Mouse (Mus musculus): ENCODE data around the gene Skap2. TPM values are rescaled to one million over a fixed set of nuclear protein-coding genes. Genes with fewer than 3 reads are reported as not detected.

Gene Skap2
- total RNA-seq, 2 experiments from 2014 or later: 40.5 to 46.5 TPM

DNA sequence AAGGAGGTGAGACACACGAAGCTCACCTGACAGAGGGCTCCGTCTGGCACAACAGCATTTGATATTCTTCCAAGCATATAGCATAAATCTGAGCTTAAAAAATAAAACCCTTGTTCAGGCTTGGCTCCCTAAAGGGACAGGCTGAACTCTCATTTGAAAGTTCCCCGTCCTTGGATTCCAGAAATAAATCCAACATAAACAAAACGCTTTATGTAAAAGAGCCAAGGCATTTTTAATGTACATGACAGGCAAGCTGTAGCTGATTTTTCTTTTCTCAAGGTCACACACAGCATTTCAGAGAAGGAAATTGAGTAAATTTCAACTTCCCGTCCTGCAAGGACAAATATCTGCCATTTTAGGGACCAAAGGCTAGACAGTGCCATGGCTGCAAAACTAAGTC is 122.0 kb downstream of the Skap2 start:
- DNase-seq: no peak

DNA sequence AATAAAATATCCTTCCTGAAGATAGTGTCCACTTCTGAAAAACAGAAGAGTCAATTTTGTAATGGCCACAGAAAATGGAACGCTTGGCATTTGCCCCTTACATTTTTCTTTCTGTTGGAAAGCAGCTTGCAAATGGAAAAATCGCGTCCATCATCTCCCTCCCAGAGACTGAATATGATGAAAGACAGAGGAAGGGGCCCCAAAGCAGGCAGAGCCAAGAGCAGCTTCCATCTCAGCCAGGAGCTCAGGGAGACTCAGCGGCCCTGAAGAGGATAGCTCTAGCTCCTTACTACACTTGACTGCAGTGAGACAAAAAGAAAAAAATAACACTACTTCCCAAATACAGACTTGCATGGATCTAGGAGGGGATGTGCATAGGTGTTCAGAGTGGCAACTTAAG is 122.5 kb downstream of the Skap2 start:
- DNase-seq: no peak

DNA sequence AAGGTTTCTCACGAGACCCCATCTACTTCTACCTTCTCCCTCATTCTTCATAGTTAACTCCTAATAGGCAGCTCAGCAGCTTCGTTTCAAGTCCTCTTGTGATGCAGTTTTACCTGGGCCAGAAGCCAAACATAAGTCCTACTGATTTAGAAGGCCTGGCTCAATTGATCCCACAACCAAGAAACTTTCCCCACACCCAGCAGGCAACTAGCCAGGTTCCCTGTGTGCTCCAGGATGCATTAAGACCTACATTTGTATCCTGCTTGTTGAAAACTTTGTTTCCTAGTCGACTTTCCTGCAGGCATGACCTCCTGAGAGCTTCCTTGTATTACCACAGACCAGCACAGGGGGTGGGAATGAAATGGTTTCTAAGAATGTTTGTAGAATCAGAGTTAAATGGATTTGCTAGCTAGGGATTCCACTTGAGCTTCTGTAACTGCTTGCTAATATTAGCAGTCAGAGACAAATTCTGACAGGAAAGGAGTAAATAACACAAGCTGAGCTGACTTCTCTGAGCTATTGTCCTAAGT is 125.4 kb downstream of the Skap2 start:
- peak; percentile 28 for DNase-seq

DNA sequence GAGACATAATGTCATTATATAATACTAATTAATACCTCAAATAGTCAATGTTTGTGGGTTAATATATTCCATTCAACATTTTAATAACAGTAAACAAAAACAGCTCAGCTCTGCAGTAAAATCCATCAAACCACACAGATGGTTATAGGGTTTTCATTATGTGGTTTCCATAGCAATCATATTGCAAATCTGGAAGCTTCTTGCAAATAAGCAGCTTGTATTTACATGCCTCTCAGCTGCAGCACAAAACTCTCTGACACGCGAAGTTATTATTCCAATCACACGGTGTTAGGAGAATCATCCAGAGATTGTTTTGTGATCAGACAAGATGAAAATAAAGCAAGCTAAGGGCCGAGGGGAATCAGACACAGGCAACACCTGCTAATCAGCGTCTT is 129.5 kb downstream of the Skap2 start:
- DNase-seq: no peak

DNA sequence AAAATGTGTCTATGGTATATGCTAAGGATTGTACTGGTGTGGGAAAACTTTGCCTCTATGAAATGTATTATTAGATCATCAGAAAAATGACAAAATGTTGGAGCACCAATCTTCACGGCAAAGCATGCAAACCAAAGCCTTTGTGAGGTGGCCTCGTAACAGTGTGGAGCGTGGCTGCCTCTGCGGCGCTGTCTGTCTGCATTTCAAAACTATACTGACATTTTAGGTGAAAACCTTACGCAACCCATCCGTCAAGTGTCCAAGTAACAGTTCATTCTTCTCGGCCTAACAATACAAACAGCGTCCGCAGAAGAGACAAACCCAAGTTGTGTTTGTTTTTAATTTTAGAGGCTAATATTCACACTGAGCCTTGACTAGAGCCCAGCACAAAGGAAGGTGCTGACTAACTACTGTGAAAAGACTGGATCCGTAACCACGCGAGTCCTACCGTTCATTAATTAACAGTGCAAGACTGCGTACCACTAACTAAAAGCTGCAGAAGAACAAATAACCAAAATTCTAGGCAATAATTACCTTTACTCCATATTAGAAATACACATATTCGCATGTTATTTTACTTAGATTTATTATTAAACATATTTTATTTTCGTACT is 130.0 kb downstream of the Skap2 start:
- DNase-seq: no peak

DNA sequence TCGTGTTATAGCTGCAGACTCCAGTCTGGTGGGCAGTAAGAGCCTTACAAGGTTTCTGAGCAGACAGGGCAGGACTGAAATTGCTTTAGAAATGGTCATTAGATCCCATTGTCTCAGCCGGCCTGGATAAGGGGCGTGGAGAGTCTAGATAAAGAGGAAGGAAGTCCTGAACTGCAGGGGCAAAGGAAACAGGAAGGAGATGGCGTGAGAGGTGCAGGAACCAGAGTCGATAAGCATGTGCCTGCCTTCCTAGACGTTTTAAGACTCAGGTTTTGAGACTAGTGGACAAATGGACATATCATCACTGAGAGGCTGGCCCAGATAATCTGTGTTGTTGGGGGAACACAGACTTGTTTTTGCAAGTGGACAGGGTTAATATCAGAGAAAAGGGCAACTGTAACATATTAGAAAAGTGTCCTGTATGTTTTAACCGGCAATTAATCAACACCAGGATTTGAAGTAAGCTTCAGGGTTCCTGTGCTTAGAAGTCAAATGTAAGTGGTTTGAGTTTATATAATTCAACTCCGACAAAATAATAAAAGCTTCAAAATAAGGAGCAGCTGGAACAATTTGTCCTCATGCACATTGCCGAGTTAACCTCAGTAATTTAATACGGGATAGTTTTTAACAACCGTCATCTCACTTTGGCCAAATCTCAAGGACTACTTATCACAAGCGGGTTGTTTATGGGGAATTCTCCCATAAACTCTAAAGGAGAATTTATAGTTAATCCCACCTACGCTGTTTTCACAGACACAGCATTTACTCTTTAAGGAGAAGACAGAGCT is 131.0 kb downstream of the Skap2 start:
- DNase-seq: peak; percentile 34

DNA sequence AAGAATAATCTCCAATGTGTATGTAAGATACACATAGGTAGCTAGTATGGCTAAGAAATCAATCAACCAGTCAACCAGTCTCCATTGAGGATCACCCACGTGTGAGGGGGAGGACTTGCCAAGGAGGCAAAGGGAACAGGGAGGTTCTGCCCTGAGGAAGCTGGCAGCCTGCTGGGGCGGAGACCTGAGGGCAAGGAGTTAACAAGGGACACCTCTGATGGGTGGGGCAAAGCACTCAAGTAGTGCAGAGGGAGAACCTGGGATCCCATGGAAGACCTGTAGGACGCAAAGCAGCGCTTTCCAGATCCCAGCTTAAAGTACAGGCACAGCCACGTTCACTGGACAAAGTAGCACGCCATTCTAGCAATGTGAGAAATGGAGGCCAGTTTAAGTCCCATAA is 131.6 kb downstream of the Skap2 start:
- peak; percentile 46 for DNase-seq

DNA sequence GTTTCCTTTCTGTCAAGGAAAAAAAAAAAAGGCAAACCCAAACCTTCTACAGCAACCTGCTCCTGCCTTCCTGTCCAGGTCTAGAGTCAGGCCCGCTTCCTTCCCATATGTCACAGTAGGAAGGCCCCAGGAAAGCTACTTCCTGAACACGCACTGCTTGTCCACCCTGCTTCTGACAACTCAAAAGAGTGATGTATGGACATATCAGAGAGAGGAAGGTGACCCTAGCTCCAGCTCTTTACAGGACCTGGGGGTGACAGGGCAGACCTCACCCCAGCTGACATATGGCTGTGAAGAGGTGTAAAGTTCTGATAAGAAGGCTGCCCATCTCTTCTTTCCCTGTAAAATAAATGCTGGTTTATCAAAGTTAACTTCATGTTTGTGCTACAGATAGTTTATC is 133.8 kb downstream of the Skap2 start:
- peak; percentile 17 for DNase-seq

DNA sequence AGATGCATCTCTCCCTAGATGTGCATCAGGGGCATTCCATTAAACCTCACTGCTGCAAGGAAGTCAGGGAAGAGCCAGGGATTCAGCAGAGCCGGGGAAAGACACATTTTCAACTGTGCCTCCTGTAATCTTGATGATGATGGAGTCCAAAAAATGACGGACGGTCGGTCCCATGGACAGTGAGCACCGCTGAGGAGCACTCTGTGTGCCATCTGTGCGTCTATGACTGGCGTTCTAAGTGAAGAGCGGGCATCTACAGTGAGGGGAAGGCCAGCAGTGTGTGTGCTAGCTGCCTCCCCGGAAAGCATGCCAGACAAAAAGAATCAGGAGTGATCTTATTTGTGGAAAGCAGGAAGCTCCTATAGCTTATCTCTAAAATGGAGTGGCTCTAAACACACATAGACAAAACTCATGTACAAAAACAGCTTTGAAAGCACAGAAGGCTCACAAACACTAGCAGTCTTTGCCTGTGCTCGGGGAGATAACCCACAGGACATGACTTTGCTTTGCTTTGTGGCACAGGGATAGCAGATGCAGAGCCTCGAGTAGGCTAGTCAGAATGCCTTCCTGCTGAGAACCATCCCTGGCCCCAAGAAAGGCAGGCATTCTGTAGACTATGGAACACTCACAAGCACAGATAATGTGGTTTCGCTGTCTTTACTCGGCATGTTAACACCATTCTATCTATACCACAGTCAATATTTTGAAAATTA is 135.4 kb downstream of the Skap2 start:
- DNase-seq: no peak

DNA sequence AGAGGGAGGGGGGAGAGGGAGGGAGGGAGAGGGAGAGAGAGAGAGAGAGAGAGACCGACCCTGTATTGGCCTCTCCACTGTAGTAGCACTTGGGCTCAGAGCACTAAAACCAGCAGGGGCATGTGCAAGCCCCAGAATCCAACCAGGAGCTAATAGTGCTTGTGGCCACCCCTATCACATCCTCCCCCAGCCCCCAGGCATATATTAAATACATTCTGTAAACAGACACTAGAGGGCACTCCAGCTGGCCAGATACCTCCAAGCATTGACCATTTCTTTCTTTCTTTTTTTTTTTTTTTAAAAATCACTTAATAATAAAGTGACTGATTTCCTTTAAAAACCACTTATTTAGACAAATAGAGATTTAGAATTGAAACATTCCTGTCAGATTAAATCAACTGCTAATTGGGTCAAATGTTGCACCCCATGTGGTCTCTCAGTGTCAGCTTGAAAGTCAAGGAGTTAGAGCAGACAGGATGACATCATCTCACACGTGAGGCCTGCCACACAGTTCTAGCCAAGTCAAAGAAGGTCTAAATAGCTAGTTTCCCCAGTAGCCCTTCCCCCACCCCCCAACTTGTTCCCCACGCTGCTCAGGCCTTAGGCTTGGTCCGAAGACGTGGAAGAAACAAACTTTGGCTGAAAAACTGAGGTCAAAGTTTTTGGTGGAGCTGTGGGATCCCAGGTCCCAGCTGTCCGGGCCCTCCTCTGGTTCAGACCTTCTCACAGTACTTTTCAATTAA is 136.3 kb downstream of the Skap2 start:
- DNase-seq: peak; percentile 51

DNA sequence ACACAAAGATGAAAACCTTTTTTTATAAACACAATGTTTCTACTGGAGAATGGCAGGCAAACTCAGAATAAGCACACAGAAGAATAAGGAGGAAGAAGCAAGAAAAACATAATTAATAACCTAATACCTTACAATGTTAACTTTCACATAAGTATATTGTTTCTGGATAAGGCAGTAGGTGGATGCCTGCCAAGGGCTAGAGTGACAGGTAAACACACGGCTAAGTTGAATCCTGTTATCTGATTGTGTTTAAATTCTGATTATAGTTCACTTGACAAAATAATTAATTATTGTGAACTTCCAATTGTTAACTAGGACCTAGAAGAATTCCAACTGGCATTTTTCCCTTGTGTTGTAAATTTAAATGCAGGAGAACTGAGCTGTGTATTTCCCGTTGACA is 138.3 kb downstream of the Skap2 start:
- DNase-seq: no peak

DNA sequence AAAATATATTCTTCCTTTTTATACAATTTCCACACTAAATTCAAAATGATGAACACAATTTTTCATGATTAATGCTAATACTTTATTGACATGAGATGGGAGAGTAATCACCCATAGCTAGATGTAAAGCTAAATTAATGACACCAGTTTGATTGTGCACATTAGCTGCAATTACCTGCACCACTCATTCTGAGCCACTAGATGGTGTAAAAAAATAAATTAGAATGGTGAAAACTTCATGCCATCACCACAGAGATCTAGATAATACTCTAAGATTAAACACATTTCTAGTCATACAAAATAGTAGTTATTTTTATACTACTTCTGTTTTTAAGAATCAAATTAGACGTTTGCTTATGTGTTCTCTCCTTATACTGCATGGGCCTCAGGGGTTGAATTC is 141.2 kb downstream of the Skap2 start:
- no peak for DNase-seq

DNA sequence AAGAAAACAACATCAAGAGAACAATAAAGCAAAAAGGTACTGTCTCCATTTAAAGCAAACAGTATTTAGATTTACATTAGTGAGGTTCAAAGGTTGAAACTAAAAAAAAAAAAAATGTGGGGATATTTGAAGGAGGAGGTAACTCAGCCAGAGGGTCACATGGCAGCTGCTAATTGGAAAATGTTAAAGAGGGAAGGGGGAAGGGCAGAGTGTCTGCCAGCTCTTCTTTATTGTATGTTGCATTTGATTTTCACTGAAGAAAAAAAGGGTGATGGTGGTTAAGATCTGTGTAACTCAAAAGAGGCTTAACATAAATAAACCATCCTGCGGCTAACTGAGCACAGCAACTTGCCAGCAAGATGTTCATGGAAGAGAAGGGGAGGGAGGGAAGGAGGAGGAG is 142.1 kb downstream of the Skap2 start:
- DNase-seq: no peak

DNA sequence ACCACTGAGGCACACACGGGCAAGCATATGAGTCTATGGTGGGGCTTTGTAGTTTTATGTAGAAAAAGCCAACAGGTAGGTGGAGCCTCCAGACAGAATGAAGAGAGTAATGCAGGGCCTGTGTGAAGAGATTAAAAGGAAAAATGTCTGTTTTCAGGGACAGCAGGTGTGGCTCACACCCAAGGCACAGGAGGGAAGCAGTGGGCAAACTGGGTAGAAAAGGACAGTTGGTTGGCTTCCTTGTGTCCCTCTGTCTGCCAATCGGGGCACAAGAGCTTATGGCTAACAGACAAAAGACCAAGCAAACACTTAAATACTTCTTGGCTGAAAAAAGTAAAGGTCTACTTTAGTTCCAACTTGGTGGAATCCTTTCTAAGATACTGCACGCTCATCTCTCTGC is 145.8 kb downstream of the Skap2 start:
- DNase-seq: no peak

DNA sequence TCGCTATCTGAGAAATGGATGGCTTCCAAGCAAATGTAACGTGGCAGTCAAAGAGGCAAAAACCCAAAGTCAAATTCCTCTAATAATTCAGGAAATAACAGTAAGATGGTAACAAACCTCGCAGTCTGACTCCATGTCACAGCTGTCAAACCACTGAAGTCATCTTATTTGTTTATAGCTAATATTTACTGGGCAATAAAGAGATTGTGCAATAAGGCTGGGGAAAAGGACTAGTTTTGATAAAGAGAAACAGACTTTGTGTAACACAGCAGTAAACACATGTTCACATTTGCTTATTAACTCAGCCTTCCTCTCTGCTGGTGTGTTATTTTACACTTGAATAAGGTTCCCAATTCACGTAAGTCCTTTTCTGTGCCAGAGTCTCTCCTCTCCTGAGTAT is 148.8 kb downstream of the Skap2 start:
- no peak for DNase-seq

DNA sequence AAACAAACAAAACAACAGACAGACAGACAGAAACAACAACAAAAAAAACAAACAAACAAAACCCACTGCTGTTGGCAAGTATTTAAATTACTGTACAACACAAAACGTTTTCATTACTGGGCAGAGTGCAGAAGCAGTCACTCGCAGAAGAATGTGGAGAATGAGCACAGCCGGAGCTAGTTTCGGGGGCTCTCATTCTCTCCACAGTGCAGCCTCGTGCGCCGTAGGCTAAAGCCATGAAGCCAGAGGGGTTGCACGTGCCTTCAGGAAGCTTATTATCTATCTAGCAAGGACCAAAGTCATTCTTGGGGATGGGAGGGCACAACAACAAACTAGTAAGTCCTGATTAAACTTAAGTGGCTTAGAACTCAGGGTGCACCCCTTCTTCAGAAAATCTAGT is 152.0 kb downstream of the Skap2 start:
- DNase-seq: no peak

DNA sequence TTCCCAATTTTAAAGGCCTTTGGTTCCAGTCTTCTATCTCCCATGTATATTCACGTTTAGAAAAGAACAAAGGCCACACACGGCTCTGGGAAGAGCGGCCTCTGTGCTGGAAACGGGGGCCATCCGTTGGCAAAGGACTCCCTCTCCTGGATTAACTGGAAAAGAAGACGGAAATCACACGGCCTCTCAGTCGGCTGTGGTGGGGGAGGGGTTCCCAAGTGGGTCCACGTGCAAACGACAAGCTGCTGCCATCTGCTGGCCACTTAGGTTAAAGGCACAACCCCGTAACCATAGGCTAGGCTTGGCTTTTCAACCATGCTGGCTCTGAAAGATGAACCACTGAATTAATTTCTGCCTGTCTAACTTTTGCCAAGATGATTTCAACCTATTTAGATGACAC is 154.5 kb downstream of the Skap2 start:
- DNase-seq: peak; percentile 97

DNA sequence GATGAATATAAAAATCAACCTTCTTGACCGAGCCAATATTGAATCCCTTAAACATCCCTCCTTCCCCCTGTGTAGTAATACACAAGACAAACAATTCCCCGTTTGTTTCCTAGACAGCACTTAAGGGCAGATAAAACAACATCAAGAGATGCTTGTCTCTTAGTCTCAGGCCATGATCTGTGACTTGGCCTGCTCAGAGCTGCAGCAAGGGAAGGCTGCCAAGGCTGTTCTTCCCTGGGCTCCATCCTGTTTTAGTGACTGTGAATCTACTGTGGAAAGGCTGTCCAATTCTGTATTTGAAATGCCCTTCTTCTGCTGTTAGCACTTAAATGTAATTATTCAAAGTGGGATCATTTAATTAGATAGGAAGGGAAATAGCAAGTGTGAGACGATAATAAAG is 159.1 kb downstream of the Skap2 start:
- DNase-seq: peak; percentile 29

DNA sequence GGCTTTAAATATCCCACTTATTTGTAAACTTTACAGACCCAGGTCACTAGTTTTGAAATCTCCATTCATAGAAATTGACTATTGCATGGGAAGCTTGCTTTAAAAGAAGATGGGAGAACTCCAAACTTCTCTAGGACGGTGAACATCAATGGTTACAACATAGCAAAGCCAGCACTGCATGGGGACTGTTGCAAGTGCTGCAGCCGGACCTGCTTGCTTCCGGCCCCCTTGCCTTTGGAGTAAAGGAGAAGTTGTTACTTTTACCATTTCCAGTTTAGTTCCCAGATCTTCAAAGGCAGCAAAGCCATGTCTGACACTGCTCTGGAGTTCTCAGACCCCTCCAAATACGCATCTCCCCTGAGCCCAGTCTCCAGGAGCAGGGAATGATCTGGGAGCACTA is 159.7 kb downstream of the Skap2 start:
- DNase-seq: no peak

DNA sequence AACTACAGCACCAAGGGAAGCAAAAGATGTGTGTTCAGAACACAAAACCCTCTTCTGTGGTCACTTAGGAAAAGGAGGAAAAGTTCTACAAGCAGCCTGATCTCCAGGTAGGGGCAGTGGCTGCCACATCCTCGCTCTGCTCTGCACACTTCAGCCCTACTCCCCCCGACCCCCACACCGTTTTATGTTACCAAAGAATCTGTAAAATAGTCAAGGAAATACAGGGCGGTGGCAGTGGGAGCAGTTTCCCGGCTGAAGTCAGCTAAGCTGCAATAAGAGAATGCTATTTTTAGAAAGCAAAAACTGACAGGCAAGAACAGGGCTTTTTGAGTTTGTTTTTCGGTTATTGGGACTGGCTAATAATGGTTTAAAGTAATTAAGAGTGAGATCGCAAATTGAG is 160.8 kb downstream of the Skap2 start:
- DNase-seq: no peak

DNA sequence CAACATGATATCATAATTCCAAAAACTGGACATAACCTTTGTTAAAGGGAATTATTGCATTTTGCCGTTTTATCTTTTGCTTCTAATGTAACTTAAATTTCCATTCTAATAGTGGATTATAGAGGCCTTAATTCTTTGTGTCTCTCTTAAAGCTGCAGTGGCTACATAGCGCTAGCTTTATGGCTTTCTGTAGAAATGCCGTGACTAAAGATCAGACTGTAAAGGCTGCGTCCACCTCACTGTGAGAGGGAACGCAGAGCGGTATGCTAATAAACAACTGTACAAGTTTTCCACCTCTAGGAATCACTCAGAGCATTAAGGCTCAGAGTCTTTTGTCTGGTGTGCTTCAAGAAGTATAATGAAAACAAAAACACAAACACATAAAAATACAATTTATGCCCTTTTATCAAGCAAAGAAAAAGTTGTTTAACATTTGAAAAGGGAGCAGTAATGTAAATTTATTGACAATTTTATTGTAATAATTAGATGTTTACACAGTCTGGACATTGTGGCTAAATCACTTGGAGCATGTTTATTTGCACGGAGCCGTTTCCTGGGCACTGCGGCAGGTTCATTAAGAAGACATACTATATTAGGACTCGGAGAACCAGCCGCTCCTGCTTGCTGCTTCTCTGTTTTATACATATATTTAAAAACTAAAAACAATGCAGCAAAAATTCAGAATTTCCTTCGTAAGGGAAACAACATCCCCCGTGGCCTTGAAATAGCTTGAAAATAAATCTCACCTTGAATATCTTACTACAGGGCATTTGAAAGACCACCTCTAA is 162.1 kb downstream of the Skap2 start:
- no peak for DNase-seq

DNA sequence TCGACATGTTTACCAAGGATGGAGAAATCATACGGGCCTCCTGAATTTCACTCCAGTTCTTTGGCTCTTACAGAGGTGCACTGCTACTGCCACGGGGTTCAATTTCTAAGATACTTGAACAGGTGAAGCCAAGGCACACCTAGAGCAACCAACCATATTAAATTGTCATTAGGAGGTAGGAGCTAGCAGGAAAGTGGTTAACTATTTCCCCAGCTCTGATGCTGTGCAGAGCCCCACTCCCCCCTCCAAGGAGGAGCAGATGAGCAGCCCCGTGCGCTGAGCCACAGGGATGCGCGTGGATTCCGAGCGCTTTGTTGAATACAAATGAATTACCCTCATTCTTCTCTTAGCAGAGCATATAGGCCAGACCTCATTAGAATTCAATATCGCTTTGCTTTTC is 162.8 kb downstream of the Skap2 start:
- DNase-seq: no peak
